Mouse (Mus musculus) thymus, adult 2 months (tissue): ENCODE results near the gene Ocm. TPM values are rescaled to one million over a fixed set of nuclear protein-coding genes. Genes with fewer than 3 reads are reported as not detected.

Source experiments
- DNase-seq: peaks from one replicate; pipeline ENCODE4 v3.0.0; 2021
- H3K27ac ChIP-seq: fragments of 200-500 bp; 2 replicates; pipeline ENCODE4 v1.5.1; 2012; ENCODE audit warnings: low read length, control low read depth; ENCODE audit not compliant: control insufficient read depth, insufficient read depth
- H3K27me3 ChIP-seq: fragments of 200-500 bp; 2 replicates; pipeline ENCODE4 v1.6.1; 2012; ENCODE audit warnings: mild to moderate bottlenecking, low read length, moderate library complexity, mixed read lengths; ENCODE audit not compliant: control insufficient read depth, insufficient read depth
- H3K36me3 ChIP-seq: fragments of 200-500 bp; 2 replicates; pipeline ENCODE4 v1.6.1; 2012; ENCODE audit warnings: mild to moderate bottlenecking, low read length, moderate library complexity; ENCODE audit not compliant: control insufficient read depth, insufficient read depth
- H3K4me1 ChIP-seq: fragments of 200-500 bp; replicated peaks from 2 replicates; pipeline ENCODE4 v1.6.1; 2012; ENCODE audit warnings: low read length; ENCODE audit not compliant: control insufficient read depth, insufficient read depth
- H3K4me3 ChIP-seq: fragments of 200-500 bp; 2 replicates; pipeline ENCODE4 v1.5.1; 2012; ENCODE audit warnings: mild to moderate bottlenecking, low read length, control low read depth, moderate library complexity; ENCODE audit not compliant: control insufficient read depth, insufficient read depth
- CTCF ChIP-seq: fragments of 200-500 bp; IDR thresholded peaks from 2 replicates; pipeline ENCODE4 v1.5.1; 2012; ENCODE audit warnings: mild to moderate bottlenecking, control low read depth, low read length, moderate library complexity, borderline replicate concordance; ENCODE audit not compliant: control insufficient read depth, poor library complexity, insufficient read depth; ENCODE audit errors: extremely low read depth
- POLR2A ChIP-seq: fragments of 200-500 bp; IDR thresholded peaks from 2 replicates; pipeline ENCODE4 v1.6.1; 2012; ENCODE audit warnings: mild to moderate bottlenecking, low read length, control low read depth, moderate library complexity; ENCODE audit not compliant: control insufficient read depth, poor library complexity, insufficient read depth; ENCODE audit errors: extremely low read depth
- WGBS: fragments of 180-500 bp; shearing (Covaris S2); methylation state at CpG from one replicate; pipeline ENCODE4 v1.1.7; 2018; 5-methylcytosine and 5-hydroxymethylcytosine counted together
- polyA plus RNA-seq: library from polyadenylated mRNA; depleted of rRNA; stranded (reverse); fragments of >200 nt; gene quantifications from 2 replicates; pipeline ENCODE4 v1.2.3, GENCODE M21; 2012

Gene Ocm
- polyA plus RNA-seq, 1 experiment, result not detected

DNA sequence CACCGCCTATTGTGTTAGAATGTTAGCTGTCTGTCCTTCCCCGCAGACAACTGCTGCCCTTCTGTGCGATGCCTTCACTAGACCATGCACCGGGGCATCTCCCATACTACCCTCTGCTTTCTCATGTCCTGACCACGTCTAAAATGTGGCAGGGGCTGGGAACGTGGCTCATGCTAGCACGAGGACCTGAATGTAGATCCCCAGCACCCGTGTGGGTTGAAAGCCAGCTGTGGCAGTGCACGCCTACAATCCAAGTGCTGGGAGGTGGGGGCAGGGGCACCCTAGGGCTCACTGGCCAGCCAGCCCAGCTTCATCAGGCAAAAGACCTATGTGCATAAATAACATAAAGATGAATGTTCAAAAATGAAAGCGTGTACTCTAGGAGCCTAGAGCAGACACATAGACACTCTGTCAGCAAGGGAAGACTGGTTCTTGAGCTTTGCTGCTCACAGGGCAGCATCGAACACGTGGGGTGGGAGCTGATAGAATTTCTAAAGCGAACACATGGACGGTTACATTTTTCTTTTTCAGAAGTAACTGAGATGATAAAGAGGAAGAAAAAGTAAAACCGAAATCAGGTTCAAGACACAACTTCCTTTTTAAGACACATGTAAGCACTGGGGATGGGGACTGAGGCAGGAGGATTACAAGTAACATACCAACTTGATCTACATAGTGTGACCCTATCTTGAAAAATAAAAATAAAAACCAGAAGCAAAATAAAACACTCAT lies 23.8 kb downstream of the Ocm start:
- peaks cover 51% of the 10 kb centered on the region for H3K36me3 ChIP-seq
- H3K27ac ChIP-seq, result no peak overlapping the region
- 71% methylated on average over 15 of the region's 15 CpGs for WGBS
- H3K4me3 ChIP-seq, result no peak overlapping the region
- no peaks in the 10 kb centered on the region for H3K27me3 ChIP-seq
- no peak for TF ChIP-seq CTCF
- no peak for TF ChIP-seq POLR2A
- no peaks in the 10 kb centered on the region for H3K4me1 ChIP-seq
- no peak for DNase-seq

DNA sequence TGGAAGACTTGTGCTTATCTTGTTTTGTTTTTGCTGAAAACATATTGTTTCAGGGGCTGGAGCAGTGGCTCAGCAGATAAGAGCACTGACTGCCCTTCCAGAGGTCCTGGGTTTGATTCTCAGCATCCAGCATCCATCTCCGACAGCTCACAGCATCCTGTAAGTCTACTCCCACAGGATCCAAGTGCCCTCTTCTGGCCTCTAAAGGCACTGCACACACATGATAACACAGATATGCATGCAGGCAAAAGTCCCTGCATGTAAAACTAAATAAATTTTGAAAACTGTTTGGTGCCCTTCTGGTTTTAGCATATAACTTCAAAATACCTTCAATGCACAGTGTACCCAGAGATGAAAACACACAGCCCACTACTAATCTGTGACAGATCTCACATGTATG lies 27.1 kb downstream of the Ocm start:
- no peak overlapping the region for H3K27ac ChIP-seq
- peaks cover 61% of the 10 kb centered on the region for H3K36me3 ChIP-seq
- DNase-seq, result no peak
- no peaks in the 10 kb centered on the region for H3K4me1 ChIP-seq
- H3K27me3 ChIP-seq, result no peaks in the 10 kb centered on the region
- no peak overlapping the region for H3K4me3 ChIP-seq
- TF ChIP-seq POLR2A, result no peak
- no peak for TF ChIP-seq CTCF
- 91% methylated on average over 1 of the region's 1 CpGs for WGBS

DNA sequence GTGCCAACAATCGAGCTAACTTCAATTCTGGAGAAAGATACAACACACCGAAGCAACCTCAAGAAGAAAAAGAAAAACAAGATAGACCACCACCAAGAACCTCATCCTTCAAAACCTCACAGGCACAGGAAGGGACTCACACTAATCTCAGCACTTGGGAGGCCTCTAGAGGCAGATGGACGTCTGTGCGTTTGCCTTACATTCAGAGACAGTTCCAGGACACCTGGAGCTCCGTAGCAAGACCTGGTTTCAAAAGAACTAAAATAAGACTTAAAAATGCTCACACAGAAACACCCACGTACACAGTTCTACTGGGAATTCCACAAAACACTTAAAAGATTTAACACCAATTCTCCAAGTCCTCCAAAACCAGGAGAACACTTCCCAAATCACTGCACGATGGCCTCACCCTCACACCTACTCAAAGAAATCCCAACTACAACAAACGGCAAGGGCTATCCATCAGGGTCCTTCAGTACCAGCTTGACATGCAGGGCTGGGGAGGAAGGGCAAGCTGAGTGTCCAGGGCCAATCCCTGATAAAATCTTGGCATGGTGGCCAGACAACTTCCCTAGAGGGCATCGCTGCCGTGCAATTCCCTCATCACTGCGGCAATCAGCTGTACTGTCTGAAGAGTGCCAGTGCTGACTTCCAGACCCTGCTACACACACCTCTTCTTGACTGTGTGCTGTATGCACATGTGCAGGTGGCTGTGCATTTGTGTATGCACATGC lies 31.7 kb downstream of the Ocm start:
- TF ChIP-seq POLR2A (no peak), CTCF (no peak)
- Histone ChIP-seq H3K27me3 (no peaks in the 10 kb centered on the region), H3K36me3 (peaks cover 67% of the 10 kb centered on the region), H3K4me1 (no peaks in the 10 kb centered on the region), H3K4me3 (no peak overlapping the region), H3K27ac (no peak overlapping the region)
- WGBS, result 88% methylated on average over 11 of the region's 11 CpGs
- DNase-seq, result no peak

DNA sequence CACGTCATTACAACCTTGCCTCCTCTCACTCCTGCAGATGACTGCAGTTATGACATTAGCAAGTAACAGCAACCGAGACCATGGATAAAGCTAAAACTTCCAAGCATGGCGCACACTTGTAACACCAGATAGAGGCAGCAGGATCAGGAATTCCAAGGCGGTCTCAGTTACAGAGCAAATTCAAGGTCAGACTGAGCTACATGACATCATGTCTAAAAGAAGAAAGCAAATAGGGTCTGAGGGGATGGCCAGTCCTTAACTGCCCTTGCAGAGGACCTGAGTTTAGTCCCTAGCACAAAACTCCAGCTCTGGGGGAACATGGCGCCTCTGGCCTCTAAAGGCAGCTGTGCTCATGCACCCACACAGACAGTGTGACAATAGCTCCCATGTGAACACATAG lies 32.6 kb downstream of the Ocm start:
- 97% methylated on average over 5 of the region's 5 CpGs for WGBS
- TF ChIP-seq POLR2A (no peak), CTCF (no peak)
- no peak overlapping the region for H3K4me3 ChIP-seq
- H3K27me3 ChIP-seq, result no peaks in the 10 kb centered on the region
- H3K36me3 ChIP-seq, result peaks cover 75% of the 10 kb centered on the region
- no peak overlapping the region for H3K27ac ChIP-seq
- no peaks in the 10 kb centered on the region for H3K4me1 ChIP-seq
- no peak for DNase-seq

DNA sequence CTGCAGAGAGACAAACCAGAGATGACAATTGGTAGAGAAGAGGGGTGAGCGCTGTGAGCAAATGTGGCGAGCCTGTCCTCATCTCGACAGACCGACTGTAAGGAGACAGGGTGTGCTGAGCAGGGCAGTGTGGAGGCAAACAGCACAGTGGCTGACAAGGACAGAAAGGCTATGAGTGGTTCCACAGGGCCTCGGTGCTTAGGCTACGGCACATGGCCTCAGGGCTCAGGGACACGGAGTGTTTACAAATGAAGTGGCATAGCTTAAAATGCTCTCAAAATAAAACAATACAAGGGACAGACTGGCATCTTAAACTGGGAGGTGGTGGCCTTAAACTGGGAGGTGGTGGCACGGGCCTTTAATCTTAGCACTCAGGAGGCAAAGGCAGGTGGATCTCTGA lies 33.2 kb downstream of the Ocm start:
- Histone ChIP-seq H3K4me1 (no peaks in the 10 kb centered on the region), H3K27me3 (no peaks in the 10 kb centered on the region), H3K4me3 (no peak overlapping the region), H3K36me3 (peaks cover 73% of the 10 kb centered on the region), H3K27ac (no peak overlapping the region)
- WGBS, result 98% methylated on average over 8 of the region's 8 CpGs
- TF ChIP-seq POLR2A (no peak), CTCF (no peak)
- DNase-seq, result no peak

DNA sequence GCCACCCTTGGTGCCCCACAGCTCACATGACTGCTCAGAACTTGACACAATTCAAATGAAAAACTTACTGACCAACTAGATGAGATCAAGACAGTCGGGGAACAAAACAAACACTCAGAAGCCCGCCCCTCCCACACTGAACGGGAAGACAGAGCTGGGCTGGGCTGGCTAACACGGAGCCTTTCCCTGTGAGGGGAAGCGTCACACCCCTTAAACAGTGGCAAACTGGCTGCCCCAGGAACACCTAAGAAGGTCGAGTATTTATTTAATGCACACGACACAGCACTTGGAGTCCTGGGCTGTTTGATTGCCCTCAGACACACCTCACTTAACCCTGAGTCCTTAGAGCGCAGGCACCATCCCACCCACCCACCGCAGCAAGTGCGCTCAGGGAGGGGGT lies 33.8 kb downstream of the Ocm start:
- Histone ChIP-seq H3K27me3 (no peaks in the 10 kb centered on the region), H3K36me3 (peaks cover 73% of the 10 kb centered on the region), H3K4me3 (no peak overlapping the region), H3K4me1 (no peaks in the 10 kb centered on the region), H3K27ac (no peak overlapping the region)
- no peak for DNase-seq
- no peak for TF ChIP-seq POLR2A
- no peak for TF ChIP-seq CTCF
- 95% methylated on average over 10 of the region's 10 CpGs for WGBS

DNA sequence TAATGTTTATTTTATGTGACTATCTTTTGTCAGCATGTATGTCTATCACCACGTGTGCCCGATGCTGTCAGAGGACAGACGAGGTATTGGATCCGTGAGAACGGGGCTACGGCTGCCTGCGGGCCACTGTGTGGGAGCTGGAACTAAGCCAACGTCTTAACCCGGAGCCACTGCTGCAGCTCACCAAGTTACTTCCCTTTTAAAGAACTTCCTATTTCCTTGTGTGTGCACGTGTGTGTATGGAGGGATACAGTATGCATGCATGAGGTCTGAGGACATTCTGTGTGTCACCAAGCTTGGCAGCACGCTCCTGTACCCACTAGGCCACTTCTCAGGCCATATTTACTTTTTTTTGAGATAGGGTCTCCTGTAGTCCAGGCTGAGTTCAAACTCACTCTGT lies 36.4 kb downstream of the Ocm start:
- TF ChIP-seq CTCF, result no peak
- TF ChIP-seq POLR2A, result no peak
- Histone ChIP-seq H3K36me3 (peaks cover 83% of the 10 kb centered on the region), H3K27ac (no peak overlapping the region), H3K4me1 (no peaks in the 10 kb centered on the region), H3K4me3 (no peak overlapping the region), H3K27me3 (no peaks in the 10 kb centered on the region)
- 35% methylated on average over 11 of the region's 11 CpGs for WGBS
- DNase-seq, result no peak
